9 mouse cellular contexts compared by ENCODE assay signal in genomic region chr7:100429102-100429501, GRCm38 (mm10). TPM values are rescaled to one million over a fixed set of nuclear protein-coding genes. Genes with fewer than 3 reads are reported as not detected.
A peak's percentile ranks its signal among the peaks of the same experiment; 100 is the strongest.
DNase-seq lines count a peak whose midpoint lies in the region; ATAC-seq and TF ChIP-seq lines count a peak whose summit lies in the region.
"Had no signal": no experiment of that assay in that cellular context is flagged by ENCODE, and none has a peak within 500 bp of the region (broad histone marks: within the 10 kb centered on the region; RNA-seq: fewer than 3 reads in every experiment).

No protein-coding gene starts in this region.

- H3K4me3 ChIP-seq in E14TG2a.4 (replicated peaks; ENCODE audit: low read length), result no peak overlapping the region
- H3K4me3 ChIP-seq in layer of hippocampus, adult 2 months, result no peak overlapping the region
- H3K4me3 ChIP-seq: lung, embryonic 15.5 days had no signal

- peak; percentile 100 for TF ChIP-seq CTCF in E14TG2a.4 (conservative IDR thresholded peaks at IDR 0.05; ENCODE audit: low read length)
- TF ChIP-seq CTCF in layer of hippocampus, adult 2 months (conservative IDR thresholded peaks at IDR 0.05), result peak; percentile 100; the same call in 1 of the 2 replicates

- no peaks in the 10 kb centered on the region for H3K27me3 ChIP-seq in E14TG2a.4 (ENCODE audit: insufficient read depth, low read length)
- no peaks in the 10 kb centered on the region for H3K27me3 ChIP-seq in splenic B cell, adult 2 months (ENCODE audit: control insufficient read depth, insufficient read depth, low read length, poor library complexity, severe bottlenecking)
- H3K27me3 ChIP-seq: lung, embryonic 15.5 days had no signal

- peak; percentile 47 to 61 for DNase-seq in frontal cortex, postnatal 36 days (ENCODE audit: low spot score in 2 of 2)
- peak; percentile 22 for DNase-seq in c-Kit-positive CD71-negative TER-119-negative erythroid progenitor cells, embryonic 14.5 days (ENCODE audit: low read depth)
- peak; percentile 79 for DNase-seq in gastrocnemius, adult 18-20 months (ENCODE audit: low spot score)
- DNase-seq in layer of hippocampus, adult 2 months (ENCODE audit: low spot score in 2 of 2), result peak; percentile 26 to 60
- peak; percentile 25 to 72 for DNase-seq in lung, postnatal 4 days
- peak; percentile 61 for DNase-seq in splenic B cell, adult 2 months (ENCODE audit: low read depth, low spot score)

- H3K9me3 ChIP-seq in E14TG2a.4 (ENCODE audit: low read length), result no peaks in the 10 kb centered on the region
- H3K9me3 ChIP-seq: lung, embryonic 15.5 days had no signal

- peak overlapping the region; percentile 59; the same call in 1 of the 2 replicates for H3K27ac ChIP-seq in layer of hippocampus, adult 2 months
- H3K27ac ChIP-seq: lung, embryonic 15.5 days had no signal

- ATAC-seq in frontal cortex, adult (ENCODE audit: low TSS enrichment), result no peak

- H3K4me1 ChIP-seq in E14TG2a.4 (replicated peaks; ENCODE audit: low read depth, low read length), result peaks cover 25% of the 10 kb centered on the region

- H3K36me3 ChIP-seq in E14TG2a.4 (ENCODE audit: insufficient read depth, low read length), result peaks cover 85% of the 10 kb centered on the region
- H3K36me3 ChIP-seq in splenic B cell, adult 2 months (ENCODE audit: control insufficient read depth, insufficient read depth, low read length, poor library complexity, severe bottlenecking), result peaks cover 21% of the 10 kb centered on the region

RNA-seq across cellular contexts. Expression of gene Ucp3, which starts 43.7 kb away (rescaled TPM):
- total RNA-seq in gastrocnemius, adult 18-20 months (2021), result 100 to 1,000 TPM in 1 of 2 experiments, 10 to 100 TPM in 1; 94.4 to 203 TPM
- total RNA-seq in layer of hippocampus, adult 2 months (2021), result 1 to 10 TPM; 3.0 to 3.6 TPM

RNA-seq across cellular contexts. Expression of gene Ppme1, which starts 57.0 kb away (rescaled TPM):
- 10 to 100 TPM; 22.6 to 24.6 TPM for total RNA-seq in gastrocnemius, adult 18-20 months (2021)
- total RNA-seq in layer of hippocampus, adult 2 months (2021), result 100 to 1,000 TPM; 147 to 154 TPM

RNA-seq across cellular contexts. Expression of gene C2cd3, which starts 57.1 kb away (rescaled TPM):
- total RNA-seq in gastrocnemius, adult 18-20 months (2021), result 1 to 10 TPM; 5.5 to 6.1 TPM
- total RNA-seq in layer of hippocampus, adult 2 months (2021), result 10 to 100 TPM; 22.7 to 22.8 TPM

Comparison
In these comparisons a context has a peak if more than half of its experiments do, and no peak if none do; other contexts are left out.
1. DNase-seq: peak in every context shown above with its lines; median percentile 79 in gastrocnemius, adult 18-20 months; 61 in splenic B cell, adult 2 months; 54 in frontal cortex, postnatal 36 days; 48 in lung, postnatal 4 days; 43 in layer of hippocampus, adult 2 months; 22 in c-Kit-positive CD71-negative TER-119-negative erythroid progenitor cells, embryonic 14.5 days.
2. RNA of gene Ucp3, which starts 43.7 kb away (total RNA-seq): 94.4 to 203 TPM in gastrocnemius, adult 18-20 months; 3.0 to 3.6 TPM in layer of hippocampus, adult 2 months; every median in the first group is over 10 times any median in the second.
3. RNA of gene Ppme1, which starts 57.0 kb away (total RNA-seq): 147 to 154 TPM in layer of hippocampus, adult 2 months; 22.6 to 24.6 TPM in gastrocnemius, adult 18-20 months; every median in the first group is over 4 times any median in the second.